Mouse (Mus musculus) frontal cortex, adult 2 months (tissue): ENCODE measurements around the gene Sdr39u1. TPM values are rescaled to one million over a fixed set of nuclear protein-coding genes. Genes with fewer than 3 reads are reported as not detected.

Experiments
- DNase-seq, 2 experiments: peaks; one replicate each; pipeline ENCODE4 v3.0.0; 2022; ENCODE audit warnings: low spot score in 1 of 2; ENCODE audit errors: extremely low spot score in 1 of 2
- polyA plus RNA-seq: library from polyadenylated mRNA; depleted of rRNA; stranded (reverse); fragments of >200 nt; gene quantifications from 2 replicates; pipeline ENCODE4 v1.2.3, GENCODE M21; 2012

Sdr39u1 gene
- polyA plus RNA-seq, 1 experiment = 122 TPM

DNA sequence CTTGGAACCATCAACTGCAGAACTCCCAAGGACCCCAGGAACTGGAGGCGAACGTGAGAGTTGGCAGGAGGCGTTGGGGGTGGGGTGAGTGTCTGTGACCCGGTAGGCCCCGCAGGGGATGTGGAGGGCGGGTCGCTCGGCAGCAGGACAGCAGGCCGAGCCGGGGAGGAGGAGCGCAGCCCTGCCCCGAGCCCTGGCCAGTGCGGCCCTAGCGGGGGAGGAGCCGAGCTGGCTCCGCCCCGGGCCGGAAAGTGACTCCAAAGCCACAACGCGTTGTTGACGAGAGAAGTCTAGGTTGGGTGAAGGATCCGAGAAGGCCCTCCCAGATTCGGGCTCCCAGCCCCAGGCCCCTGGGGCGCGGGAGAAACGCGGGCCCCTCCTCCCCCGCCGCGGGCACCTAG is 15.4 kb downstream of the Sdr39u1 start, which contains the start of gene Khnyn:
TSS of gene Khnyn (plus strand) at position 235 of the 401 bp plus-strand sequence.
- peak; percentile 61 to 78 for DNase-seq

DNA sequence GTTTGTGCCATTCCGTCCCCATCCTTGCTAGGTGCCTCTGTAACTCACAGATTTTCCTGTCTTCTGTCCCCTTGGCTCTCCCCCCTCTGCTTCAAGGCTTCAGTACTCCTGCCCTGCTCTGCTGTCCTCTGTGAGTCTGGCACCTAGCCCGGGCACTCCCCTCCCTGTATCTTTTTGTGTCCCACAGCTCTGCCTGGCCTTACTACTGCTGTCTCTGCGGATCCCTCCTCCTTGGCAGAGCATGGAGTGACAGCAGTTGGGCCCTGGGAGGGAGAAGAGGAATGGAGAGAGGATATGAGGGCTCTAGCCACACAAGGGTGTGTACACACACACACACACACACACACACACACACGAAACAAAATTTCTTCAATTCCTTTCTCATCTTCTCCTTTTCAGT is 15.9 kb downstream of the Sdr39u1 start, which contains the start of gene Cbln3:
TSS of gene Cbln3 (minus strand) at position 227 of the 400 bp plus-strand sequence.
- DNase-seq = no peak

DNA sequence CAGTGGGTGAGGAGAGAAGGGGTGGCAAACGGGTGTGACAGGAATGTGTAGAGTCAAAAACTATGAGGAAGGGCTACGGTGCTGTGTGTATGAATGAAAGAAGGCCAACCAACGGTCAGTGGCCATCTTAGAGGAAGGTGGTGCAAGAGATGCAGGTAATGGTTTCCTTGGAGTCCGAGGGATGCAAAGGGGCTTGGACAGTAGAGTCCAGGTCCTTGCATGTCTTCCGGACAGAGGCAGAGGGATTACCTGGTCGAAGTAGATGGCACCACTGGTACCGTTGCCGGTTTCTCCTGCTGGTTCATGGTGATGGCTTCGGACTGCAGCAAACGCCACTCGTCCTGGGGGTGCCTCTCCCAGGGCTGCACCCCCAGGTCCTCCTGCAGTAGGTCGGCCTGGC is 16.4 kb downstream of the Sdr39u1 start:
- DNase-seq = no peak

DNA sequence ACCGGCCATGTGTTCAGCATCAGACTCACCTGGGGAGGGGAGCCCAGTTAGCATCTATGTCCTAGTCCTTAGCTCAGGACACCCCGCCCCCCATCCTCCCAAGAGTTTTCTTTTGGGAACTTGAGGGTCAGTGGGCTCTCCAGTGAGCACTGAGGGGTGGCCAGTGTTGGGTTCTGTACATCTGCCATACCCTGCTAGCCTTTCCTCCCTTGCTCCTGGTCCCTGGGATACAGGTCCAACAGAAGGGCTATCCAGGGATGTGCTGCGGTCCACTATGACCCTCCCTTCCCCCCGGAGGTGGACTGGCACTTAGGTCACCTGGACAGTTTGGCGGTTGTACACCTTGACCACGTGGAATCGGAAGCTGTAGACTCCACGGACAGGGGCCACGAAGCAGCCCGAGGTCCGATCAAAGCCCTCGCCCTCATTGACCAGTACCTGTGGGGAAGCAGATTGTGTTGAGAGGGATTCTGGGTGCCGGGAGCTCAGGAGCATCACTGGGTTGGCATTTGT is 16.9 kb downstream of the Sdr39u1 start:
- no peak for DNase-seq

DNA sequence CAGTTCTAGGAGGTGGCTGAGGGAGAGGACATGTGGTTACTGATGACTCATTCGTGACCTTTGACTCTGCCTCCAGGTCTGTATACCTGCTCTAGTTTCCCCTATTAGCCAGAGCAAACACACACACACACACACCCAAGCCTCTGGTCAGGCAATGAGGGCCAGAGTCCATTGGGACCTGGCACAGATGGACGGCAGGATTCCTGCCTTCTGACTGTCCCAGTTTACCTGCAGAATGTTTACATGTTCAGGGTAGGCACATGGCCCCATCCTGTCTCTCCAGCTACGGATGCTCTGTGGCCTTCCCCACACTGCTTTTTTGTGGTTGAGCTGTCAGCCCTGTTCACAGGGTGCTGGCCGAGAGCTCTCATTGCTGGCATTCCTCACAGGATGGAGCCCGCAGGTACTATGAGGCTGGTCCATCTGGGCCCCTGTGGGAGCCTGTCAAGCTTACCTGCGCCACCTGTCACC is 17.9 kb downstream of the Sdr39u1 start:
- no peak for DNase-seq

DNA sequence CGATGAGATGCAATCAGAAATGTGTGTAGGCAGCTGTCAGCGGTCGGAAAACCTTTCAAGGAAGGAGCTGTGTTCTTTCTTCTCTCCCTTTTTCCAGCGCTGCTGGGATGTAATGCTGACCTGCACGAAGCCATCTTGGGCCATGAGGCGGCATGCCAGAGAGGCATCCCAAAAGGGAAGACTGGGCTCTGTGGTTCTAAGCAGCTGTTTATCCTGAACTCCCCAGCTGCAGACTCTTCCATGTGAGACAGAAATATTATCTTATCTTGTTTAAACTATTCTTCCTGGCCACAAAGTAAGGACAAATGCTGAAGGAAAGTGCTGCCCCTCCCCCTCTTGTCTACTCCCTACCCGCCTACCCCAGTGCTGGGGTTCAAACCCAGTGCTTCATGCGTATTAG is 19.1 kb downstream of the Sdr39u1 start:
- no peak for DNase-seq

DNA sequence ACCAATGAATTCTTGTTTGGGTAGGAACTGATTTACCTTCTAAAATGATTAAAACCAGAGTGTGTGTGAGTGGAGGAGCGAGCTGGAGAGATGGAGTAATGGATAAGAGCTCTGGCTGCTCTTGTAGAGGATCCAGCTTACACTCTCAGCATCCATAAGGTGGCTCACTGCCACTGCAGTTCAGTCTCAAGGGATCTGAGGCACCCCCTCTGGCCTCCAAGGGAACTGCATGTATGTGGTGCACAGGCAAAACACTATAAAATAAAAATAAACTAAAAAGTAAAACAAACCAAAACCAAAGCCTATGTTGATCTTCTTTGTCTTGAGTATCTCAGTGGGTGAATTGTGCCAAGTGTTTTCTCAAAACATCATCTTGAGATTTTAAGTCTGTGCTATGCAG is 20.5 kb downstream of the Sdr39u1 start:
- peak; percentile 63 to 87 for DNase-seq

DNA sequence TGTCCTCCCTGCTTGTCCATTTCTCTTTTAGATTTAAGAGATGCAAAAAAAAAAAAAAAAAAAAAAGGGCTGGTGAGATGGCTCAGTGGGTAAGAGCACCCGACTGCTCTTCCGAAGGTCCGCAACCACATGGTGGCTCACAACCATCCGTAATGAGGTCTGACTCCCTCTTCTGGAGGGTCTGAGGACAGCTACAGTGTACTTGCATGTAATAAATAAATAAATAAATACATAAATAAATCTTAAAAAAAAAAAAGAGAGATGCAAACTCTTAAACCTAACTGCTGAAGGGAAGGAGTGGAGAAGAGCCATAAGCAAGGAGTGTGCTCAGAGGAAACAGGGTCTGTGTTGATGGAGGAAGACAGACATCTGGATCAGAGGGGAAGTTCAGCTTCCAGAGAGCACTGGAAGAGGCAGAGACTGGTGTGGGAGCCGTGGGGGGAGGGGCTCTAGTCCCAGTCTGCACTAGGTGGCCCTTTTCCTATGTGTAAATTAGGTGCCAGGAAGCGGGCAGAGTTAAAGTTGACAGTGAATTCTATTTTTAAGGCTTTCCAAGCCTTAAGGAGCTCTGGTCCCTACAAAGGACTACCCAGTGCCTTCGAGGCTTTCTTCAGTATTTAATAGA is 21.7 kb downstream of the Sdr39u1 start:
- no peak for DNase-seq

DNA sequence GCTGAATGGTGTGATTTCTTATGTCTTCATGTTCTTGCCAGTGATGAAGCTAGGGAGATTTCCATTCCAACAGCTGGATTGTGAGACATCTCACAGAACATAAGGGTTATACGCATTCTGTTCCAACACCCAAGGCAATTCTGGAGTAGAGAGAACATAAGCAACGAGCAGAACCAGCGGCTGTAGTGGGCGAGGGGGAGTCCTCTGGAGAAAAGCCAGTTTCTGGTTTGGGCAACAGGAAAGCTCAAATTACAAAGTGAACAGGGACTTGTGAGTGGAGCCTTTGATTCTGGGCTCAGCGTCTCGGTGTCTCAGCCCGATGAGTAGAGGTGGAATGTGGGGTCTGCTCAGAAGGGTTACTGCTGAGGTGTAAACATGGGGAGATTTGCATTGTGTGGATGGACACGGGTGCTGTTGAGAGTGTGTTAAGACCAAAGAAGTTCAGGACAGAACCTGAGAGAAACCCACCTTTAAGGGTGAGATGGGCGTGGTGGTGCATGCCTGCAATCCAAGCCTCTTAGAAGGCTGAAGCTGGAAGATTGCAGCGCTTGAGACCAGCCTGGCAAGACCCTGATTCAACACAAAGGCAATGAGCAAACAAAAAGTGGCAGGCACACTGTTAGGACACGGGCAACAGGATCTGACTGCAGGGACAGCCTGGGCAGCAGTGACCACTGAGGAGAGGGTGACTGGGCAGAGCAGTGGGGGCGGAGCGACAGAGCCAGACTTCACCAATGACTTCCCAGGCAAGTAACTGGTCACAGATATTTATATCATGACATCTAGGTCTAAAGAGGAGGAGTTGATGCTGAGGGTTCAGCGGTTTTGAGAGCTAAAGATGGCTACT is 22.4 kb downstream of the Sdr39u1 start:
- no peak for DNase-seq

DNA sequence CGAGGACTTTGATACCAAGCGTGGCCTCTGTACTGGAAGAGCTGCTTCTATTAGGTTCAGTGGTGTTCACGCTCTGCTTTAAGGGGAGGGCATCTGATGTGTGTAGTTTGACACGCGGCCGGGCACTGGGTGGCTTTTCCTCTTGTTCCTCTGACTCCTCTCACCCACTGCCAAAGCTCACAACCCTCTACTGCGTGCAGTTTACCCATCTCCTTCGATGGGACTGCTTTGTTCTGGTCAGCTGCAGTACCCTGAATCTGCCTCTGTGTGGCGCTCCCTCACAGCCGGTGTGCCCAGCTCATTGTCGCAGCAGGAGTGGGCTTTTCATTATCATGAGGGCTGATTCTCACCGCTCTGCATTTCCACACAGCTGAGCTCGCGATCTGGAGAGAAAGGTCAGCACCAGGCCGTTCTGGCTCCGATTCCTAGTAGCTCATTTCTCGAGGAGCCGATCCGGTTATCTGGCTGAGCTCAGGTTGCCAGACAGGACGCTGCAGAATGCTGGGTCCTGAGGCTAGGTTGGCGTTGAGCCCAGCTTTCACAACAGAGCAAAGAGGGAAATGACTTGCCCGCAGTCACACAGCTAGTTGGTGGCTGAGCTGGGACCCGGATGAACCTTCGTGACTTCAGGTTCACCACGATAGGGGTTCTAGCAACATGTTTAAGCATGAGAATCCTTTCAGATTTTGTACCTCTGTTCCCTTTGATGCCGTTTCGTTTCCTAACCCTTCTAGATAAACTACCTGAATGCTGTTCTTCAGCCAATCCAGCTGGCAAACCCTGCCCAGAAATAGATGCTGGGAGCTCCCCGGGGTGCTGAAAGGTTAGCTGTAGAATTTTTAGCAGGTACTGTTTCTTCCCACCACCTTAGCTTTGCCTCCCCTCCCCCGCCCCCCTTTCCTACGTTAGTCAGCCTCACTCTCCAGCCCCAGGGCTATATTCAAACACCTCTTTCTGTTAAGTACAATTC is 26.1 kb downstream of the Sdr39u1 start:
- DNase-seq = peak in 1 of 2 experiments; percentile 81

DNA sequence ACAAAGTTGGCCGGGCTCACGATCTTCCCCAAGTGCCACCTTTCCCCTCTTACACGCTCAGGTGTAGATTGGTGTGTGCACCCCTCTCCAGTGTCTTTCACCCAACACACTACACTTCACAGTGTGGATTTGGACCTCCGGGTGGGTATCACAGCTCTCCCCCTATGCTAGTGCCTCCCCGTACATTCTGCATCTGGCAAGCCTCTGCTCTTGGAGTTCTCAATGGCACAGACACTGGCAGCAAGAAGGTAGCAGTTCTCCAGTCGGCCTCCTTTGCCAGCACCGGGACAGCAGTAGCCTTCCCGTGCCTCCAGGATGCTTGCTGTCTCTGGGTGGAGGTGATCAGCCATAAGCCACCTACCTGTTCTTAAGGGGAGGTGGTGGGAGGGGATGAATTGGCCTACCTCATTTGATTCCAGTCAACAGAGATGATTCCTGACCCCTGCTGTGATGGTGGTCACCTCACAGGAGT is 26.8 kb downstream of the Sdr39u1 start:
- DNase-seq = no peak

DNA sequence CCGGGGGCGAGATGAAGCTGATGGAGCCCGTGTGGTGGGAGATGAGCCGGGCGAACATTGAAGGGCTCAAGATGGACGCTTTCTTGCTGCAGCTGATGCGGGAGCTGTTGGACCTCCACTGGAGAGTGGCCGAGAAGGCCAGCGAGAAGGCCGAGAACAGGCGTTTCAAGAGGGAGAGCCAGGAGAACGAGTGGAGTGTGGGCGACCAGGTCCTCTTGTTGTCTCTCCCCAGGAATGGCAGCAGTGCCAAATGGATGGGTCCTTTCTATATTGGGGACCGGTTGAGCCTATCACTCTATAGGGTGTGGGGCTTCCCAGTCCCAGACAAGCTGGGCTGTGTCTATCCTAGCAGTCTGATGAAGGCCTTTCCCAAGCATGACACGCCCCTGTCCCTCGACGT is 27.5 kb downstream of the Sdr39u1 start:
- DNase-seq = no peak

DNA sequence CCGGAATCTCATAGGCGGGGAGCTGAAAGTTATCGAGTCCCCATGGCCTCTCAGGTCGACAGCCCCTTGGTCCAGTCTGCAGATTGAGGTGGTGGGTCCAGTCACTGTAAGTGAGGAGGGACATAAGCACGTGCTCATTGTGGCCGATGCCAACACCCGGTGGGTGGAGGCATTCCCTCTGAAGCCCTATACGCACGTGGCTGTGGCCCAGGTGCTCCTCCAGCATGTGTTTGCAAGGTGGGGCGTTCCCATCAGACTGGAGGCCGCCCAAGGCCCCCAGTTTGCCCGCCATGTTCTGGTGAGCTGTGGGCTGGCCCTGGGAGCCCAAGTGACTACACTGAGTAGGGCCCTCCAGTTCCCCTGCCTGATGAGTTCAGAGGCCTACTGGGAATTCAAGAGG is 28.1 kb downstream of the Sdr39u1 start:
- DNase-seq = no peak

DNA sequence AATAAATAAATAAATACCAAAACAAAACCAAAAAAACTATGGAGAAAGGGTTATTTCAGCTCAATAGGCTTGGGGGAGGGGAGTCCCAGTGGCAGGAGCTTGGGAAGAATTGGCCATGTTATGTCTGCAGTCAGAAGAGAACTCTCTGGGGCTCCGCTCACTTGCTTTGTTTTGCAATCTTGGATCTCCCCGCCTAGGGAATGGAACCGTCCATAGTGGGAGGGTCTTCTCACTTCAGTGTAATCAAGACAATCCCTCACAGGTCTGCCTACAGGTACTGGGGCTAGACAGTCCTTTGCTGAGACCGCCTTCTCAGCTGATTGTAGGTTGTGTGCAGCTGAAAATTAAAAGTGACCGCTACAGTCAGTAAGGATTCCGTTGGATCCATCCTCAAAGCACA is 30.6 kb downstream of the Sdr39u1 start:
- no peak for DNase-seq

DNA sequence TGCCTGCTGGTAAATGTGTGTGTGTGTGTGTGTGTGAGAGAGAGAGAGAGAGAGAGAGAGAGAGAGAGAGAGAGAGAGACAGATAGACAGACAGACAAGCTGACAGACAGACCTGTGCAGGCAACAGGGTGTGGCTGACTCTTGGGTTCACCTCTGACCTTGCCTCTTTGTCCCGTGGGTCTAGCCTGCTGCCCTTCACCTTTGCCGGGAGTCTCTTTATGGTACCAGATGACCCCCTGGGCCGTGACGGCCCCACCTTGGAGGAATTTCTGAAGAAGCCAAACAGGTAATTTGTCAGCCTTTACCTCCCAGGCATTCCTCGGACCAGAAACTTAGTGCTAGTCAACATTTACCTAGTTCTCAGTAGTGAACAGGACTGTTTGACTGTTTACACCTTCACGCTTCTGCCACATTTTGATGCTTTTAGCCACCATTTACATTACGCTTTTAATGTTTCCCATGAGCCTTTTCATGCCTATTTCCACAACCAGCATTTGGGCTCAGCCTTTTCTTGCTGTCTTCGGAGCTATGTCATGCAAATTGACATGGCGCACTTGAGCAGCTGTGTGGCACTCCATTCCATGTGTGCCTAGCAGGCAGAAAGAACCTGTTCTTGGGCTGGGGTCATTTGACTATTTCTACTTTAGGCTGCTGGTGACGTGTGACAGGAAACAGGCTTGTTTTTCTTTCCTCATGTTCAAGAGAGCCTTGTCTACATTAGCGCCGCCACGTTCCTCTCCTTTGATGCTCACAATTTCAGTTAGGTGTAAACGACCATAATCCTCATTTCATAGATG is 31.7 kb downstream of the Sdr39u1 start:
- no peak for DNase-seq

DNA sequence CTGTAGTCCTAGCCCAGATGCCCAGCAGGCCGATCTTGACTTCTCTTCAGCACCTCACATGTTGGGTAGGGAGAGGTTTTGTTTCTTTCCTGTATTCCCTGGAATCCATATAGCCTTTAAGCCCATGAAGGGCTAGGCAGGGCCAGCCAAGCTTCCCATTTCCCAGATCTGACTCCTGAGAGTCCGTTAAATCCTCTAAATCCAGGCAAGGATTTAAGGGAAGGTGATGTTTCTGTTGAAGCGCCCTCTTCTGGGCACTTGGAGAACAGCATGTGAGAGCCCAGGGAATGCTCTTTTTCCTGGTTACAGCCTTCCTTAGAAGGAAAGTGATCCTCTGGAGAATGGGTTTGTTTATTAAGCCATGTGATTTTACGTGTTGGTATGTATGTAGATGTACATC is 33.1 kb downstream of the Sdr39u1 start:
- DNase-seq = peak in 1 of 2 experiments; percentile 78

DNA sequence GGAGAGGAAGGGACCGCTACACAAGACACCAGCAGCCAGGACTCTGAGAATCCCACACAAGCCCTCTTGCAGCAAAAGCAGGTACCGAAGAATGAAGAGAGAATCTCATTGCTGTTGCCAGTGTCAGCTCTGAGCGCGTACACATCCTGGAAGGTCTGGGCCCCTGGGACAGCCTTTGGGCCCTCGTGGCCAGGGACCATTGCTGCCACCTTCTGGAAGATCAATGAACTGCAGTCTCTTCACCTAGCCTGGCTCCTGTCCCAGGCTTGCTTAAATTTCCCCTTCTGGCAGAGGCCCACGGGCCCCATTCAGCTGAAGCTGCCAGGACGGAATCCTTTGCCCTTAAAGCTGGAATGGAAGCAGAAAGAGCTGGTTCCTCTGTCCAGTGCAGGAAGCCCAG is 36.3 kb downstream of the Sdr39u1 start:
- DNase-seq = peak in 1 of 2 experiments; percentile 77

DNA sequence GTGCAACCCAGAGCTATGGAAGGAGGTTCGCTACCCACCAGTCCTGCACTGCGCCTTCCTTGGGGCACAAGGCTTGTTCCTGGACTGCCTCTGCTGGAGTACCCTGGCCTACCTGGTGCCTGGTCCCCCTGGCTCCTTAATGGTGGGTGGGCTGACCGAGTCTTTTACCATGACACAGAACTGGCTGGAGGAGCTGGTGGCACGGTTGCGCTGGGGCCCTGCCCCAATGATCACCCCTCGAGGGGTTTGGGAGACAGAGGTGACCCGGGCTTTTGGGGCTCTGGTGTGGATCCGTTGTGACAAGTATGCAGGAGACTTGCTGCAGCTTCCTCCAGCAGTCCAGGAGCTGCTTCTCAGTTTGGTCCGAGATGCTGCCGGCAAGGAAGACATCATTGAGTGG is 37.1 kb downstream of the Sdr39u1 start:
- DNase-seq = no peak

DNA sequence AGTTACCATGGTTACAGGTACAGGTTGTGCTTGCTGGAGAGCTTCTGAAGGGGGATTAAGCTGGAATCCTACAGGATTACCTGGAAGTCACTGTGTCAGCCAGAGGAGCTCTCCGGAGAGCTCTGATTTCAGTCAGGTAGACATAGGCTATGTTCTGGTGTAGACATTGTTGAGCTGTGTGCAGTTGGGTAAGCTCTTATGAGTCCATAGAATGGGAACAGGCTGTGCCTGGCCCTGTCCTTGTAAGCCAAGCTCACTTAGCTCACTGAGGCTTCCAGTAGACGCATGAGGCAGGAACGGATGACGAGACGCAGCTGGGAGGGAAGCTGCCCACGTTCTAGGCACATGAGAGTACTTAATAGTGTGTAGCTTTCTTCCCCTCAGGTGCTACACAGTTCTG is 37.9 kb downstream of the Sdr39u1 start:
- DNase-seq = no peak

DNA sequence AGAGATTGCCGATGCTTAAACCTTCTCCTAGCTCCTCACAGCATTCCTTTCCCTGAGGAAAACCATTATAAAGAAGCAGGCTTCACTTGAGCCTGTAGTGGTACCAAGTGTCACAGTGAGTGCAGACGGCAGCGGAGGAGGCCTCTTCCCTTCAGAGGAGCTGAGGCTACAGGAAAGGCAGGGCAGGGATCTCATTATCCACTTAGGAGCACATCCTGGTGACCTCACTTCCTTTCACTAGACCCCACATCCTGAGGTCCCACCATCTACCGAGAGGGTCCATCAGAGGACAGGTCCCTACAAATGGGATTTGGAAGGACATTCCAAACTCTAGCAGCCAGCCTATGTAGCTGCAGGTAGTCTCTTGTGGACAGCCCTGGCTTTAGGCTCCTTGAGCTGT is 42.5 kb downstream of the Sdr39u1 start:
- no peak for DNase-seq
